Mouse (Mus musculus) MEL (cell line): Measurements from ENCODE around the gene Pgbd5.

ENCODE experiments used
- CTCF ChIP-seq, 3 experiments: IDR thresholded peaks in 2 of 3; conservative IDR thresholded peaks in 1 of 3; 2 replicates each; pipeline ENCODE4 v1.5.1; 2011 to 2012; ENCODE audit warnings: low read length in 3 of 3, low read depth in 2 of 3, mild to moderate bottlenecking in 2 of 3, improper control_type of control experiment in 1 of 3, inconsistent platforms in 1 of 3, mixed read lengths in 1 of 3, moderate library complexity in 1 of 3; ENCODE audit not compliant: control insufficient read depth in 1 of 3, insufficient read depth in 1 of 3, poor library complexity in 1 of 3, severe bottlenecking in 1 of 3
- EP300 ChIP-seq, 2 experiments: IDR thresholded peaks; 2 replicates each; pipeline ENCODE4 v1.6.1; 2011; ENCODE audit warnings: improper control_type of control experiment in 2 of 2, low read length in 2 of 2, low read depth in 1 of 2, mild to moderate bottlenecking in 1 of 2
- GABPA ChIP-seq: IDR thresholded peaks from 2 replicates; pipeline ENCODE4 v1.6.1; 2012; ENCODE audit warnings: low read depth, mild to moderate bottlenecking, inconsistent platforms, low read length, improper control_type of control experiment, moderate library complexity
- GATA1 ChIP-seq: IDR thresholded peaks from 2 replicates; pipeline ENCODE4 v1.6.1; 2011; ENCODE audit warnings: low read depth, low read length, improper control_type of control experiment
- HCFC1 ChIP-seq: IDR thresholded peaks from 2 replicates; pipeline ENCODE4 v1.6.1; 2012; ENCODE audit warnings: low read depth, mild to moderate bottlenecking, inconsistent platforms, low read length, improper control_type of control experiment, moderate library complexity
- POLR2A ChIP-seq, 2 experiments: IDR thresholded peaks; 2 replicates each; pipeline ENCODE4 v1.6.1; 2011 to 2012; ENCODE audit warnings: low read length in 2 of 2, mild to moderate bottlenecking in 2 of 2, control low read depth in 1 of 2, improper control_type of control experiment in 1 of 2, low read depth in 1 of 2, moderate library complexity in 1 of 2; ENCODE audit not compliant: control insufficient read depth in 1 of 2, insufficient read depth in 1 of 2, poor library complexity in 1 of 2
- POLR2AphosphoS2 ChIP-seq: IDR thresholded peaks from 2 replicates; pipeline ENCODE4 v1.6.1; 2011; ENCODE audit warnings: low read length, improper control_type of control experiment
- POLR2AphosphoS5 ChIP-seq: IDR thresholded peaks from 2 replicates; pipeline ENCODE4 v1.6.1; 2012; ENCODE audit warnings: low read depth, borderline replicate concordance, mild to moderate bottlenecking, inconsistent platforms, low read length, moderate library complexity, mixed read lengths

GRCm38 (mm10) chr8:124319316-124319652 is 120.2 kb downstream of the Pgbd5 start:
- no peak for TF ChIP-seq POLR2AphosphoS2
- no peak for TF ChIP-seq HCFC1
- TF ChIP-seq GABPA = no peak
- TF ChIP-seq GATA1 = no peak
- TF ChIP-seq EP300 (IDR thresholded peaks at IDR 0.05; ENCODE audit: low read depth in 1 of 2, low read length in 2 of 2) = no peak
- no peak for TF ChIP-seq POLR2AphosphoS5
- TF ChIP-seq POLR2A (IDR thresholded peaks at IDR 0.05; ENCODE audit: control insufficient read depth in 1 of 2, insufficient read depth in 1 of 2, low read depth in 1 of 2, low read length in 2 of 2, poor library complexity in 1 of 2) = no peak
- no peak for TF ChIP-seq CTCF (IDR thresholded peaks at IDR 0.05 in 2 of 3, conservative IDR thresholded peaks at IDR 0.05 in 1 of 3; ENCODE audit: control insufficient read depth in 1 of 3, insufficient read depth in 1 of 3, low read depth in 2 of 3, low read length in 3 of 3, poor library complexity in 1 of 3, severe bottlenecking in 1 of 3)
